Mouse (Mus musculus) embryonic fibroblast, embryonic 13.5 days (primary cell): ENCODE measurements at regions not wholly inside any gene's neighbourhood (a gene's known extent, or its start where the extent isn't known, plus 50 kb on each side); places are given as distances from the start of the nearest gene placed in this dataset.

Experiments used
- CTCF ChIP-seq: IDR thresholded peaks from 2 replicates; pipeline ENCODE4 v1.5.1; 2011; ENCODE audit warnings: mild to moderate bottlenecking, control low read depth, low read length, moderate library complexity, borderline replicate concordance; ENCODE audit not compliant: insufficient read depth
- POLR2A ChIP-seq: IDR thresholded peaks from 2 replicates; pipeline ENCODE4 v1.6.1; 2011; ENCODE audit warnings: low read depth, mild to moderate bottlenecking, control low read depth, low read length, moderate library complexity

GRCm38 (mm10) chr8:28559881-28560280, 1112.4 kb downstream of the Poteg start:
- no peak for TF ChIP-seq CTCF
- TF ChIP-seq POLR2A: no peak
